Mouse (Mus musculus) kidney, adult 2 months (tissue): ENCODE measurements around the gene Stk26.

Experiments used
- CTCF ChIP-seq: fragments of 200-500 bp; conservative IDR thresholded peaks from 2 replicates; pipeline ENCODE4 v1.5.1; 2011; ENCODE audit warnings: low read depth, mild to moderate bottlenecking, control low read depth, low read length, moderate library complexity, mixed read lengths; ENCODE audit not compliant: insufficient read depth, insufficient read length
- POLR2A ChIP-seq: fragments of 200-500 bp; IDR thresholded peaks from one replicate; pipeline ENCODE4 v1.6.1; 2011; ENCODE audit warnings: low read depth, low read length, control low read depth

GRCm38 (mm10) chrX:50903497-50903896 lies 62.6 kb downstream of the Stk26 start:
- TF ChIP-seq CTCF (no peak), POLR2A (no peak)
